Mouse (Mus musculus): ENCODE measurements around the gene Stx8. TPM values are rescaled to one million over a fixed set of nuclear protein-coding genes. Genes with fewer than 3 reads are reported as not detected.
A peak's percentile ranks its signal among the peaks of the same experiment; 100 is the strongest.

The Stx8 gene
- polyA plus RNA-seq, 1 experiment from 2014 or later: 71.0 TPM

GRCm38 (mm10) chr11:68038101-68038500, 72.1 kb downstream of the Stx8 start:
- ATAC-seq (ENCODE audit: low FRiP score, low TSS enrichment): no peak
- Histone ChIP-seq H3K36me3 (ENCODE audit: control insufficient read depth, insufficient read depth, low read length) (no peaks in the 10 kb centered on the region), H3K27me3 (ENCODE audit: control insufficient read depth, insufficient read depth, low read length) (no peaks in the 10 kb centered on the region)

GRCm38 (mm10) chr11:68044181-68044580, 78.2 kb downstream of the Stx8 start:
- H3K4me2 ChIP-seq (replicated peaks; ENCODE audit: low read depth): no peak overlapping the region
- TF ChIP-seq CTCF (IDR thresholded peaks at IDR 0.05; ENCODE audit: low read depth) (no peak), EP300 (optimal IDR thresholded peaks at IDR 0.05) (no peak)
- H3K4me1 ChIP-seq (replicated peaks; ENCODE audit: control insufficient read depth, insufficient read depth): 0 out of 2 replicates have a peak, but pooled peaks cover 2% of the 10 kb centered on the region
- no peak for DNase-seq (ENCODE audit: low spot score)
- ATAC-seq (ENCODE audit: low FRiP score, low TSS enrichment): no peak
- no peaks in the 10 kb centered on the region for H3K9me3 ChIP-seq (ENCODE audit: control insufficient read depth, low read length)
- H3K9ac ChIP-seq (ENCODE audit: low read length): no peak overlapping the region
- WGBS: 40% methylated on average over 11 of the region's 11 CpGs
- no peak overlapping the region for H3K4me3 ChIP-seq (ENCODE audit: low read depth, low read length)
- H3K27ac ChIP-seq (replicated peaks): no peak overlapping the region
- no peaks in the 10 kb centered on the region for H3K36me3 ChIP-seq (ENCODE audit: control insufficient read depth, insufficient read depth, low read length)
- no peaks in the 10 kb centered on the region for H3K27me3 ChIP-seq (ENCODE audit: control insufficient read depth, insufficient read depth, low read length)

More at GRCm38 (mm10) chr11:68038101-68038500, 72.1 kb downstream of the Stx8 start:
- DNase-seq (ENCODE audit: low spot score): no peak
- H3K9me3 ChIP-seq (ENCODE audit: control insufficient read depth, low read length): no peaks in the 10 kb centered on the region
- no peaks in the 10 kb centered on the region for H3K4me1 ChIP-seq (replicated peaks; ENCODE audit: control insufficient read depth, insufficient read depth)
- H3K4me2 ChIP-seq (replicated peaks; ENCODE audit: low read depth): no peak overlapping the region
- H3K9ac ChIP-seq (ENCODE audit: low read length): no peak overlapping the region
- 70% methylated on average over 2 of the region's 2 CpGs for WGBS
- H3K4me3 ChIP-seq (ENCODE audit: low read depth, low read length): no peak overlapping the region
- no peak overlapping the region for H3K27ac ChIP-seq (replicated peaks)
- no peak for TF ChIP-seq EP300 (optimal IDR thresholded peaks at IDR 0.05)

- no peaks in the 10 kb centered on the region for H3K27me3 ChIP-seq (ENCODE audit: control insufficient read depth, insufficient read depth, low read length)
- H3K9me3 ChIP-seq (ENCODE audit: control insufficient read depth, low read length): no peaks in the 10 kb centered on the region
- no peak for DNase-seq (ENCODE audit: low spot score)
- H3K9ac ChIP-seq (ENCODE audit: low read length): no peak overlapping the region
- H3K36me3 ChIP-seq (ENCODE audit: control insufficient read depth, insufficient read depth, low read length): no peaks in the 10 kb centered on the region
- no peak overlapping the region for H3K4me3 ChIP-seq (ENCODE audit: low read depth, low read length)
- 57% methylated on average over 3 of the region's 3 CpGs for WGBS
- no peak overlapping the region for H3K27ac ChIP-seq (replicated peaks)
- TF ChIP-seq EP300 (optimal IDR thresholded peaks at IDR 0.05) (no peak), CTCF (IDR thresholded peaks at IDR 0.05; ENCODE audit: low read depth) (peak; percentile 70)
- no peak for ATAC-seq (ENCODE audit: low FRiP score, low TSS enrichment)
- H3K4me1 ChIP-seq (replicated peaks; ENCODE audit: control insufficient read depth, insufficient read depth): 0 out of 2 replicates have a peak, but pooled peaks cover 2% of the 10 kb centered on the region
- H3K4me2 ChIP-seq (replicated peaks; ENCODE audit: low read depth): no peak overlapping the region
Observed at GRCm38 (mm10) chr11:68046916-68047315, 80.9 kb downstream of the Stx8 start.

- ATAC-seq (ENCODE audit: low FRiP score, low TSS enrichment) (no peak), DNase-seq (ENCODE audit: low spot score) (no peak)
- Histone ChIP-seq H3K4me1 (replicated peaks; ENCODE audit: control insufficient read depth, insufficient read depth) (0 out of 2 replicates have a peak, but pooled peaks cover 2% of the 10 kb centered on the region), H3K27me3 (ENCODE audit: control insufficient read depth, insufficient read depth, low read length) (no peaks in the 10 kb centered on the region), H3K4me2 (replicated peaks; ENCODE audit: low read depth) (no peak overlapping the region), H3K9ac (ENCODE audit: low read length) (no peak overlapping the region), H3K36me3 (ENCODE audit: control insufficient read depth, insufficient read depth, low read length) (no peaks in the 10 kb centered on the region), H3K27ac (replicated peaks) (no peak overlapping the region), H3K9me3 (ENCODE audit: control insufficient read depth, low read length) (no peaks in the 10 kb centered on the region), H3K4me3 (ENCODE audit: low read depth, low read length) (no peak overlapping the region)
- 55% methylated on average over 17 of the region's 17 CpGs for WGBS
- no peak for TF ChIP-seq CTCF (IDR thresholded peaks at IDR 0.05; ENCODE audit: low read depth)
- no peak for TF ChIP-seq EP300 (optimal IDR thresholded peaks at IDR 0.05)
Observed at GRCm38 (mm10) chr11:68049261-68050165, 83.5 kb downstream of the Stx8 start.

- Histone ChIP-seq H3K4me3 (ENCODE audit: low read depth, low read length) (no peak overlapping the region), H3K9ac (ENCODE audit: low read length) (no peak overlapping the region), H3K4me1 (replicated peaks; ENCODE audit: control insufficient read depth, insufficient read depth) (no peaks in the 10 kb centered on the region), H3K27me3 (ENCODE audit: control insufficient read depth, insufficient read depth, low read length) (no peaks in the 10 kb centered on the region), H3K27ac (replicated peaks) (no peak overlapping the region), H3K36me3 (ENCODE audit: control insufficient read depth, insufficient read depth, low read length) (no peaks in the 10 kb centered on the region), H3K4me2 (replicated peaks; ENCODE audit: low read depth) (no peak overlapping the region), H3K9me3 (ENCODE audit: control insufficient read depth, low read length) (no peaks in the 10 kb centered on the region)
- 24% methylated on average over 12 of the region's 12 CpGs for WGBS
- no peak for ATAC-seq (ENCODE audit: low FRiP score, low TSS enrichment)
- DNase-seq (ENCODE audit: low spot score): no peak
- TF ChIP-seq EP300 (optimal IDR thresholded peaks at IDR 0.05): no peak
- no peak for TF ChIP-seq CTCF (IDR thresholded peaks at IDR 0.05; ENCODE audit: low read depth)
Observed at GRCm38 (mm10) chr11:68050725-68051124, 84.7 kb downstream of the Stx8 start.

- 85% methylated on average over 4 of the region's 4 CpGs for WGBS
- Histone ChIP-seq H3K4me1 (replicated peaks; ENCODE audit: control insufficient read depth, insufficient read depth) (no peaks in the 10 kb centered on the region), H3K27me3 (ENCODE audit: control insufficient read depth, insufficient read depth, low read length) (no peaks in the 10 kb centered on the region), H3K36me3 (ENCODE audit: control insufficient read depth, insufficient read depth, low read length) (no peaks in the 10 kb centered on the region), H3K9ac (ENCODE audit: low read length) (no peak overlapping the region), H3K27ac (replicated peaks) (no peak overlapping the region), H3K4me3 (ENCODE audit: low read depth, low read length) (no peak overlapping the region), H3K4me2 (replicated peaks; ENCODE audit: low read depth) (no peak overlapping the region), H3K9me3 (ENCODE audit: control insufficient read depth, low read length) (no peaks in the 10 kb centered on the region)
- TF ChIP-seq CTCF (IDR thresholded peaks at IDR 0.05; ENCODE audit: low read depth): no peak
- no peak for TF ChIP-seq EP300 (optimal IDR thresholded peaks at IDR 0.05)
- no peak for ATAC-seq (ENCODE audit: low FRiP score, low TSS enrichment)
- DNase-seq (ENCODE audit: low spot score): no peak
Observed at GRCm38 (mm10) chr11:68051305-68051704, 85.3 kb downstream of the Stx8 start.

Data from stomach, postnatal 0 days (tissue).